ENCODE assay signal across 20 mouse cellular contexts in the genomic region with DNA sequence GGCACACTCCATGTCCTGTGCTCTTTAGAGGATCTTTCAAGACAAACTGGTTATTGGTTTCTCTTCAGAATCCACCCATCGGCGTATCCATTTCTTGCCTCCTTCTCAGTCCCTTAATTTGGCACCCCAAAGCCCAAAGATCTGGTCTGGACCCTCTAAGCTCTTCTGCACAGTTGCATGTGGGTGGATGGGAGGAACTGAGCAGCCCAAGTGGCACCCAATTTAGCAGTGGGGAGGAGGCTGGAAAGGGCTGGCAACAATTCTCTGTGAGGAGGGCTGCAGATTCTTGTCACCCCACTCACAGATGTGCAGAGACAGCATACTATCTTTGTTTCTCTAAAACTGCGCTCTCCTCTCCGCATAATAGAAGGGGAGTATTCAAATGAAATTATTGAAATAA. TPM values are rescaled to one million over a fixed set of nuclear protein-coding genes. Genes with fewer than 3 reads are reported as not detected.
A peak's percentile ranks its signal among the peaks of the same experiment; 100 is the strongest.
DNase-seq lines count a peak whose midpoint lies in the region; ATAC-seq lines count a peak whose summit lies in the region.
"Had no signal": no experiment of that assay in that cellular context is flagged by ENCODE, and none has a peak within 500 bp of the region (broad histone marks: within the 10 kb centered on the region; RNA-seq: fewer than 3 reads in every experiment).

No protein-coding gene starts in this region.

- H3K4me3 ChIP-seq in hindbrain, embryonic 16.5 days (ENCODE audit: low read length), result no peak overlapping the region
- no peak overlapping the region for H3K4me3 ChIP-seq in hindbrain, embryonic 14.5 days (replicated peaks; ENCODE audit: low read length)
- H3K4me3 ChIP-seq: forebrain, embryonic 10.5 days; hindbrain, embryonic 12.5 days; limb, embryonic 15.5 days; midbrain, embryonic 12.5 days had no signal

- ATAC-seq in hindbrain, embryonic 16.5 days, result no peak
- no peak for ATAC-seq in hindbrain, embryonic 14.5 days (ENCODE audit: low FRiP score)
- ATAC-seq: forebrain, embryonic 16.5 days had no signal

- no peaks in the 10 kb centered on the region for H3K9me3 ChIP-seq in hindbrain, embryonic 16.5 days (ENCODE audit: control insufficient read depth, low read length)
- no peaks in the 10 kb centered on the region for H3K9me3 ChIP-seq in hindbrain, embryonic 14.5 days (ENCODE audit: control insufficient read depth, low read length)
- H3K9me3 ChIP-seq: forebrain, embryonic 10.5 days; G1E; hindbrain, embryonic 12.5 days; limb, embryonic 15.5 days; midbrain, embryonic 12.5 days had no signal

- H3K27ac ChIP-seq in hindbrain, embryonic 16.5 days (ENCODE audit: low read depth, low read length), result no peak overlapping the region
- H3K27ac ChIP-seq in hindbrain, embryonic 14.5 days, result no peak overlapping the region
- H3K27ac ChIP-seq: forebrain, embryonic 10.5 days; hindbrain, embryonic 12.5 days; limb, embryonic 15.5 days; liver, embryonic 14.5 days; midbrain, embryonic 12.5 days had no signal

- H3K9ac ChIP-seq in hindbrain, embryonic 16.5 days (ENCODE audit: low read depth, low read length), result no peak overlapping the region
- no peak overlapping the region for H3K9ac ChIP-seq in hindbrain, embryonic 14.5 days
- H3K9ac ChIP-seq: hindbrain, embryonic 12.5 days; limb, embryonic 15.5 days; liver, embryonic 14.5 days; lung, embryonic 14.5 days; midbrain, embryonic 12.5 days had no signal

- no peaks in the 10 kb centered on the region for H3K36me3 ChIP-seq in hindbrain, embryonic 16.5 days (ENCODE audit: control insufficient read depth, insufficient read depth, low read length)
- no peaks in the 10 kb centered on the region for H3K36me3 ChIP-seq in hindbrain, embryonic 14.5 days (replicated peaks; ENCODE audit: control insufficient read depth, insufficient read depth)
- H3K36me3 ChIP-seq: forebrain, embryonic 10.5 days; G1E; hindbrain, embryonic 12.5 days; limb, embryonic 15.5 days; midbrain, embryonic 12.5 days had no signal

- no peaks in the 10 kb centered on the region for H3K27me3 ChIP-seq in hindbrain, embryonic 16.5 days (replicated peaks; ENCODE audit: control insufficient read depth, insufficient read depth, low read length)
- H3K27me3 ChIP-seq in hindbrain, embryonic 14.5 days (ENCODE audit: control insufficient read depth, insufficient read depth, low read length), result no peaks in the 10 kb centered on the region
- H3K27me3 ChIP-seq: CH12.LX; hindbrain, embryonic 12.5 days; limb, embryonic 15.5 days; Patski had no signal

- WGBS in hindbrain, embryonic 16.5 days, result 91% methylated on average over 4 of the region's 4 CpGs
- WGBS in hindbrain, embryonic 14.5 days, result 92% methylated on average over 4 of the region's 4 CpGs

- no peaks in the 10 kb centered on the region for H3K4me1 ChIP-seq in hindbrain, embryonic 16.5 days (ENCODE audit: control insufficient read depth, insufficient read depth, low read depth, low read length)
- H3K4me1 ChIP-seq in hindbrain, embryonic 14.5 days (replicated peaks; ENCODE audit: control insufficient read depth, insufficient read depth, low read length), result no peaks in the 10 kb centered on the region
- H3K4me1 ChIP-seq: forebrain, embryonic 10.5 days; hindbrain, embryonic 12.5 days; limb, embryonic 15.5 days; midbrain, embryonic 12.5 days had no signal

- peak; percentile 24 for DNase-seq in layer of hippocampus, adult 11-12 months (ENCODE audit: low spot score)
- DNase-seq in layer of hippocampus, adult 9-11 months, result no peak
- DNase-seq in right cerebral cortex, postnatal 36 days (ENCODE audit: low spot score in 2 of 2), result peak; percentile 26 to 64
- no peak for DNase-seq in right cerebral cortex, postnatal 10 days (ENCODE audit: low spot score in 2 of 2)
- DNase-seq in left cerebral cortex, adult 9 months (ENCODE audit: low spot score in 2 of 2), result peak; percentile 64 to 68
- DNase-seq in hindbrain, embryonic 14.5 days (ENCODE audit: low spot score), result no peak
- DNase-seq: gastrocnemius, postnatal 25 days; lung, embryonic 14.5 days; retina, postnatal 1 day; spleen, adult 18-20 months had no signal

- no peak overlapping the region for H3K4me2 ChIP-seq in hindbrain, embryonic 16.5 days (ENCODE audit: low read length)
- no peak overlapping the region for H3K4me2 ChIP-seq in hindbrain, embryonic 14.5 days (replicated peaks)
- H3K4me2 ChIP-seq: hindbrain, embryonic 12.5 days; limb, embryonic 15.5 days; lung, embryonic 14.5 days; midbrain, embryonic 12.5 days had no signal

RNA-seq across cellular contexts. Expression of a gene that starts 17.9 kb away (rescaled TPM):
- 17.8 and 18.3 TPM in 2 replicates for polyA plus RNA-seq in hindbrain, embryonic 16.5 days (2015; fragmentation: Nextera tagmentation; extraction: Ambion mirVana)
- polyA plus RNA-seq in hindbrain, embryonic 14.5 days (2014; fragmentation: Nextera tagmentation; extraction: Ambion mirVana), result 17.8 and 21.1 TPM in 2 replicates

Comparison
In these comparisons a context has a peak if more than half of its experiments do, and no peak if none do; other contexts are left out.
1. DNase-seq: peak in layer of hippocampus, adult 11-12 months (single experiment), right cerebral cortex, postnatal 36 days (2 of 2) and left cerebral cortex, adult 9 months (2 of 2); none in layer of hippocampus, adult 9-11 months (single experiment), right cerebral cortex, postnatal 10 days (0 of 2) and hindbrain, embryonic 14.5 days (single experiment).